Mouse (Mus musculus) forebrain, embryonic 13.5 days (tissue): ENCODE data around the gene Mydgf. TPM values are rescaled to one million over a fixed set of nuclear protein-coding genes. Genes with fewer than 3 reads are reported as not detected.

Experiments used
- ATAC-seq: fragments of 200-750 bp; cut with Nextera tagmentation; 2 replicates; pipeline ENCODE4 v1.8.0; 2017
- H3K27ac ChIP-seq: fragments of 300-500 bp; sonication (generic); 2 replicates; pipeline ENCODE4 v1.5.1; 2015; ENCODE audit warnings: inconsistent platforms, mild to moderate bottlenecking, moderate library complexity
- H3K27me3 ChIP-seq: fragments of 300-500 bp; sonication (generic); 2 replicates; pipeline ENCODE4 v1.6.1; 2015; ENCODE audit warnings: mild to moderate bottlenecking, inconsistent platforms
- H3K36me3 ChIP-seq: fragments of 300-500 bp; sonication (generic); 2 replicates; pipeline ENCODE4 v1.6.1; 2015; ENCODE audit warnings: mild to moderate bottlenecking, inconsistent platforms; ENCODE audit not compliant: poor library complexity, severe bottlenecking
- H3K4me1 ChIP-seq: fragments of 300-500 bp; sonication (generic); 2 replicates; pipeline ENCODE4 v1.6.1; 2015; ENCODE audit warnings: inconsistent platforms
- H3K4me2 ChIP-seq: fragments of 300-500 bp; sonication (generic); 2 replicates; pipeline ENCODE4 v1.6.1; 2015; ENCODE audit warnings: inconsistent platforms, mild to moderate bottlenecking, moderate library complexity
- H3K4me3 ChIP-seq: fragments of 300-500 bp; sonication (generic); 2 replicates; pipeline ENCODE4 v1.5.1; 2015; ENCODE audit warnings: mild to moderate bottlenecking, inconsistent platforms
- H3K9ac ChIP-seq: fragments of 300-500 bp; sonication (generic); 2 replicates; pipeline ENCODE4 v1.6.1; 2015; ENCODE audit warnings: mild to moderate bottlenecking, inconsistent platforms
- H3K9me3 ChIP-seq: fragments of 300-500 bp; sonication (generic); replicated peaks from 2 replicates; pipeline ENCODE4 v1.6.1; 2016; ENCODE audit warnings: inconsistent platforms
- WGBS: fragments of 180-500 bp; shearing (Covaris S2); methylation state at CpG from one replicate; pipeline ENCODE4 v1.1.7; 2015; 5-methylcytosine and 5-hydroxymethylcytosine counted together
- polyA plus RNA-seq: library from polyadenylated mRNA; unstranded; fragments of >200 nt; fragmentation: Nextera tagmentation; extraction: Ambion mirVana; gene quantifications from 2 replicates; pipeline ENCODE4 v1.2.1, GENCODE M21; 2015

Mydgf gene
- polyA plus RNA-seq, 1 experiment from 2014 or later = 56.8 TPM

DNA sequence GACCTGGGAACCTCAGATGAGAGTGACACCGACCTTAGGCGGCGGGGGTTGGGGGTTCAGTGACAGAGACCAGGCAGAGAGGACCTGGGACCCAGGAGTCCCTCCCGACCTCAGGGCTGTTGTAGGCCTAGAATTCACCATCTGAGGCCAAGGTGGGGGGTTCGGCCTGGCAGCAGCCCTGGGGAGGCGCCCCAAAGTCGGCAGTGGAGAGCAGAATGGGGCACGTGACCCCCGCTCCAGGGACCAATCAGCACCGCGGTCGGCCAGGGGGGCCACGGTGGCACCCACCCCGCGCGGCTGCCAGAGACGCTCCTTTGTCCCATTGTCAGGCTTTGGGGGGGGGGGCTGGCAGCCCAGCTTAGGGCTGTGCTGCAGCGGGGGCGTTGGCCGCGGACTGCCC lies 44.4 kb downstream of the Mydgf start:
- ATAC-seq = peak; percentile 34
- no peaks in the 10 kb centered on the region for H3K36me3 ChIP-seq
- peaks cover 77% of the 10 kb centered on the region for H3K27me3 ChIP-seq
- 7% methylated on average over 18 of the region's 21 CpGs for WGBS
- no peak overlapping the region; the same call in 1 of the 2 replicates for H3K27ac ChIP-seq
- peak overlapping the region; percentile 94 for H3K4me2 ChIP-seq
- H3K4me3 ChIP-seq = peak overlapping the region; percentile 79
- H3K9me3 ChIP-seq = no peaks in the 10 kb centered on the region
- peaks cover 49% of the 10 kb centered on the region for H3K4me1 ChIP-seq
- H3K9ac ChIP-seq = peak overlapping the region; percentile 84

DNA sequence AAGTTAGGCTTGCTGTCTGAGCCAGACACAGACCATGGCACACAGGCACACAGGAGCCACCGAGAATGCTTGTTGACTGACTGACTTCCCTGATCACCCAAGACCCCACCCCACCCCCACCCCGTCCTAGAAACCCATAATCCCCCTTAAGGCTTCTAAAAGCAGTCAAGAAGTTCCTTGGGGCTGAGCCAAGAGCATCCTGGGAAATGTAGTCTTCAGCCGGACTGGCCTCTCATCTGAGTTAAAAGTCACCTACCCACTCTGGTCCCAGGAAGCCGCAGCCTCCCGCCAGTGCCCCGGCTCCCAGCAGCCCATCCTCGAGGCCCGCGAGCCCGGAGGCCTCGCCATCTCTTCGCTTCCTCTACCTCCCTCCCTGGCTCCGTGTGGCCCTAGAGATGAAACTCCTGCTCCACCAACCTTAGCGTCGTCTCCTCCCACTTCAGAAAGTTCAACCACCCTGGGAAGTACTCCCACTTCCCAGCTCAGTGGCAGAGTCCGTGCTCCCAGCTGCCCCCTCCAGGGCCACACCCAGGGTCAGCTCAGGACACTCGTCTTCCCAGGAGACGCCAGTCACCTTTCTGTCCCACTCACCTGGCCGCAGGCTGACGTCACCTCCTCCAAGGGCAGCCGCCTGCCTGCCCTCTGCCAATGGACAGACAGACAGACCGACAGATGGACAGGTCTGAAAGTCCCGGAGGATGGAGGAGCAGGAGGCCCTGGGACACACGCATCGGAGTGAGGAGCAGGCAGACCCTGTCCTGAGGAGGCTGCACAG lies 45.7 kb downstream of the Mydgf start:
- no peak overlapping the region for H3K27ac ChIP-seq
- H3K4me3 ChIP-seq = peak overlapping the region; percentile 79
- H3K4me1 ChIP-seq = peaks cover 55% of the 10 kb centered on the region
- WGBS = 10% methylated on average over 25 of the region's 25 CpGs
- no peak for ATAC-seq
- peaks cover 70% of the 10 kb centered on the region for H3K27me3 ChIP-seq
- no peaks in the 10 kb centered on the region for H3K36me3 ChIP-seq
- no peaks in the 10 kb centered on the region for H3K9me3 ChIP-seq
- H3K4me2 ChIP-seq = peak overlapping the region; percentile 94
- H3K9ac ChIP-seq = 0 out of 2 replicates have a peak overlapping the region, but pooled peaks have one; percentile 27

DNA sequence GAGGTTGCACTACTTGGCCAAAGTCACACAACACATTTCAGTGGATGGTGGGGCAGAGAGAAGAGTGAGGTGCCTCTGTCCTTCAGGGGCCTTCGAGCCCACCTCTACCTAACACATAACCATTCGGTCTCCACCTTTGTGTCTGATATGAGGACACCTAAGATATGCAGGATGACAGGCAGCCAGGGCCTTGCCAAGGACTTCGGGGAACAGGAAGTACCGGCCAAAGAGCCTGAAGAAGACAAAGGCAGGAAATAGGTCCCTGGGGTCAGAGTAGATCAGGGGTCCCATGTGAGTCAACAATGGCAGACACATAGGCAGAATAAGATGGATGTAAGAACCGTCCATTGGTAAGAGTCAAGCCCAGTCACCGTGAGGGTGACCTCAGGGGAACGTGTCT lies 47.2 kb downstream of the Mydgf start:
- Histone ChIP-seq H3K4me3 (no peak overlapping the region), H3K36me3 (no peaks in the 10 kb centered on the region), H3K27ac (no peak overlapping the region), H3K4me2 (no peak overlapping the region), H3K9ac (no peak overlapping the region), H3K4me1 (peaks cover 43% of the 10 kb centered on the region), H3K27me3 (peaks cover 59% of the 10 kb centered on the region), H3K9me3 (no peaks in the 10 kb centered on the region)
- 87% methylated on average over 7 of the region's 7 CpGs for WGBS
- ATAC-seq = no peak

DNA sequence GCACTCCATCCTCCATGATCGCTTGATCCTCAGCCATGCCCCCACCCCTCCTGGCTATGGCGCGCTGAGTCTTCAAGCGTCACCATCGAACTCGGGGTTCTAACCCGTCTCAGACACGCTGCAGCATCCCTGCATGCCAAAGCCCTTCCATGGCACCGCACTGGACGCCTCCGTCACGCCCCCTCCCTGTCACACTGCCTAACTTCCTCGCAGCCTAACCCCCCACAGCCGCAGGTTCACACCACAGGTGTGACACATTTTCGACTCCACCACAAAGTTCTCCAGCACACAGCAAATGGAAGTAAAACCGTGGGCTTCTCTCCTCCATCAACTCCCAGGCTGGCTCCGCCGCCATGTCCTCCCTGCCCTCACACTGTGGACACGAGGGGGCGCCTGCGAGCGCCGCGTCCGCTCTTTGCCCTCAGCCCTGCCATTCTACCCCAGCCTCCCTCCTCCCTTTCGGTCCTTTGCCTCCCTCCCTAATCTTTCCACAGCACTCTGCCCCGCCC lies 49.2 kb downstream of the Mydgf start:
- H3K36me3 ChIP-seq = peaks cover 17% of the 10 kb centered on the region
- peak overlapping the region; percentile 18; the same call in 1 of the 2 replicates for H3K4me3 ChIP-seq
- H3K9ac ChIP-seq = peak overlapping the region; percentile 7; the same call in 1 of the 2 replicates
- peak; percentile 9; the same call in 1 of the 2 replicates for ATAC-seq
- H3K27me3 ChIP-seq = peaks cover 40% of the 10 kb centered on the region
- H3K27ac ChIP-seq = no peak overlapping the region
- peaks cover 31% of the 10 kb centered on the region for H3K4me1 ChIP-seq
- 2% methylated on average over 27 of the region's 27 CpGs for WGBS
- peak overlapping the region; percentile 49 for H3K4me2 ChIP-seq
- H3K9me3 ChIP-seq = no peaks in the 10 kb centered on the region

DNA sequence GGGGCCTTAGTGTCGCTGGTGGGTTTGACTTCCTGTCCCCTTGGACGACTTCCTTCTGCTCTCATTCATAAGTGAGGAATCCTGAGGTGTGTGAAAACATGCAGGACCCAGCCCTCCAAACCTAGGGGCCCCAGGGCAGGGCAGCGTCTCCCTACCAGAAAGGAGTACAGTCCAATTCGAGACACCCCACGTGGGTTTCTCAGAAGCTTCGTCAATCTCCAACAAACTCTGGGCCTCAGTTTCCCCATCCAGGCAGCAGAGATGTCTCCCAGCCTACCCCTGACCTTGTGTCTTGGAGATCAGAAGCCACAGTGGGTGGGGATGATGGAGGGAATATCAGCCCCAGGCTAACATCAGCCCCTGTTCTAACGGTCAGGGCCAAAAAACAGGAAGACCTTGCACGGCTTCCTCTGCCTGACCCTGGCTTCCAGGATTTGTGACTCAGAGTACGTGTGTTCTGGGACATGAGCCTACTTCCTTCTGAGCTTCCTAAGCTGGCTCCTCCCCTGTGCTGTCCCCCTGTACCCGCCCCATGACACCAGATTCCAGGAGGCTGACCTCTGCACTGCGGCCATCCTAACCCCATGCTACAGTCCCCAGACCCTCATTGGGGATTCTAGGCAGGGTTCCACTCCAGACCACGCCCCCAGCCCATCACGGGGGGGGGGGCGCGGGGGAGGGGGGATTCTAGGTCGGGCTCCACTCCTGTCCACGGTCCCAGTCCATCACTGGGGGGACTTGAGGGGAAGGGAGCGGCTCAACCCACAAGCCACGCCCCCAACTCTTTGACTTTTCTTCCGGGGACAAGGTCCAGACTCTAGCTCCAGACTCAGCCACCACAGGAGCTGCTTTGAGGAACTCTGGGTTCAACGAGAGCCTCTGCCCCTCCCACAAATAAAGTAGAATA lies 50.0 kb downstream of the Mydgf start:
- Histone ChIP-seq H3K27ac (no peak overlapping the region), H3K9ac (peak overlapping the region; percentile 7; the same call in 1 of the 2 replicates), H3K9me3 (no peaks in the 10 kb centered on the region), H3K4me3 (peak overlapping the region; percentile 18; the same call in 1 of the 2 replicates), H3K4me2 (peak overlapping the region; percentile 49), H3K36me3 (peaks cover 17% of the 10 kb centered on the region), H3K4me1 (peaks cover 24% of the 10 kb centered on the region), H3K27me3 (peaks cover 32% of the 10 kb centered on the region)
- ATAC-seq = 0 out of 2 replicates have a peak, but pooled peaks have one; percentile 7
- WGBS = 21% methylated on average over 21 of the region's 21 CpGs

DNA sequence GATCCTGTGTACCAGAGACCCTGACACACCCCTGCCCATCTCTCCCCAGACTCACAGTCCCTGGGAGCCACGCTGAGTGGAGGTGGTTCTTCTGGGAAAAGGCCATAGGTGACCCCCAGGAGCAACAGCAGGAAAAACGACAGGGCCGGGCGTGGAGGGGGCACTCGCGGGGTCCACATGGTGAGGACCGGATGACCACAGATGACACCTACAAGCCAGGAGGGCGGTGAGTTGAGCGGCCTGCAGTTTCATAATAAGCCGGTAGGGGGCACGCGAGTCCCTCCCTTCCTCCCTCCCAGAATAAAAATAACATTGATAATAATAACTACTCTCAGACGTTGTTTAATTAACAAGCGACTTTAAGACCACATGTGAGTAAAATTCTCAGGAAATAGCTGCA lies 51.1 kb downstream of the Mydgf start:
- H3K9ac ChIP-seq = no peak overlapping the region
- peaks cover 23% of the 10 kb centered on the region; the same call in 1 of the 2 replicates for H3K27me3 ChIP-seq
- H3K4me3 ChIP-seq = no peak overlapping the region
- 7% methylated on average over 14 of the region's 14 CpGs for WGBS
- no peak overlapping the region for H3K27ac ChIP-seq
- peaks cover 14% of the 10 kb centered on the region for H3K4me1 ChIP-seq
- peaks cover 26% of the 10 kb centered on the region for H3K36me3 ChIP-seq
- H3K9me3 ChIP-seq = no peaks in the 10 kb centered on the region
- ATAC-seq = no peak
- no peak overlapping the region for H3K4me2 ChIP-seq

DNA sequence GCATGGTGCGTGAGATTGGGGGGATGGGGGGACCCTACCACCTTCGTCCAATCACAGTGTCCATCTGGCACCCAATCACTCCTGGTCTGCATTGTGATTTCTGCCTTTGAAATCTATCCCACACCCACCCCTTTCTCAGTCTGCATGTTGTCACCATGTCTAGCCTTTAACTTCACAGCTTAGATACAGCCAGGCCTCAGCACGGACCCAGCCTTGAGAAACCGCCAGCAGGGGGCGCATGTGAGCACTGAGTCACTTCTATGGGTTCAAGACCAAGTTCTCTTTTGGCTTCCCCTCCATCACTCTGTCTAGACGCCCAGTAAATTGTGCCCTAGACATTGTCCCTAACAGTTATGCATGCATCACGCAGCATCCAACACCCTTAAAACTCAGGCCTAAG lies 51.9 kb downstream of the Mydgf start:
- no peak overlapping the region for H3K4me2 ChIP-seq
- WGBS = 39% methylated on average over 7 of the region's 7 CpGs
- H3K36me3 ChIP-seq = peaks cover 34% of the 10 kb centered on the region
- H3K4me3 ChIP-seq = no peak overlapping the region
- H3K9me3 ChIP-seq = no peaks in the 10 kb centered on the region
- no peak overlapping the region for H3K9ac ChIP-seq
- peaks cover 12% of the 10 kb centered on the region for H3K4me1 ChIP-seq
- ATAC-seq = peak; percentile 33; the same call in 1 of the 2 replicates
- H3K27ac ChIP-seq = no peak overlapping the region
- H3K27me3 ChIP-seq = peaks cover 15% of the 10 kb centered on the region

DNA sequence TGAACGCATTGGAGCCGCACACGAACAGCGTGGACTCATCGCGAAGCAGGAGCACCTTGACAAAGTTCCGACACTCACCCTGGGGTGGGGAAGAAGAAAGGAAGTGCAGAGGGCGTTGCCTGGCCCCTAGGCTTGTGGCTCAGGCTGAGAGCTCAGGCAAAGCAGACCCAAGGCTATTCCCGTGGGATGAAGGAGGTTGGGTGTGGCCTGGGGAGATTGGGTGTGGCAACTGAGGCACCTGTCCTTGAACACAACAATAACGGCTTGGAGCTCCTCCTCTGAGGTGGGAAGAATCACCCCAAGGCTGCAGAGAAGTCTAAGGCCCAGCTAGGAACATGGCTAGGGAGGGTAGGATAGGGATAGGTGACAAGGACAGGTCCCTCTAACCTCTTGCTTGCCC lies 52.6 kb downstream of the Mydgf start:
- H3K4me1 ChIP-seq = peaks cover 12% of the 10 kb centered on the region
- no peak overlapping the region for H3K4me3 ChIP-seq
- H3K4me2 ChIP-seq = no peak overlapping the region
- no peaks in the 10 kb centered on the region for H3K9me3 ChIP-seq
- WGBS = 90% methylated on average over 10 of the region's 10 CpGs
- no peak overlapping the region for H3K27ac ChIP-seq
- H3K9ac ChIP-seq = no peak overlapping the region
- ATAC-seq = no peak
- peaks cover 41% of the 10 kb centered on the region for H3K36me3 ChIP-seq
- peaks cover 17% of the 10 kb centered on the region for H3K27me3 ChIP-seq

DNA sequence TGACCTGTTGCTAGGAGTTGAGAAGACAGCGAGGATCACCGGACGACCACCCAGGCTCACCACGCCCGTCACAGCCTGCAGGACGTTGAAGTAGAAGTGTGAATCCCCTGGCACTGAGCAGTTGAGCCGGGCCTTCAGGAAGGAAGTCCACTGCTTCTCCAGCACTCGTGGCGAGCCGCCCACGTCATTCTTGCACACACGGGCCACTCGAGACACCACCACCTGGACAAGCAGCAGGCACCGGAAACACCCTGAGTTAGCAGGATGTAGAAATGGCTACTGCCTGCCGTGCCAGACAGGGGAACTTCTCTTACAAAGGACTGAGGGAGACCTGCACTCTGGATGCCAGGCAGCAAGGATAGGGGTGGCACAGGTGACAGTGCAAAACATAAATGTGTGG lies 55.5 kb downstream of the Mydgf start:
- Histone ChIP-seq H3K27me3 (peaks cover 31% of the 10 kb centered on the region), H3K9ac (no peak overlapping the region), H3K4me1 (peaks cover 8% of the 10 kb centered on the region), H3K27ac (no peak overlapping the region), H3K9me3 (0 out of 2 replicates have a peak, but pooled peaks cover 3% of the 10 kb centered on the region), H3K4me3 (no peak overlapping the region), H3K4me2 (no peak overlapping the region), H3K36me3 (peaks cover 57% of the 10 kb centered on the region)
- no peak for ATAC-seq
- 87% methylated on average over 15 of the region's 15 CpGs for WGBS

DNA sequence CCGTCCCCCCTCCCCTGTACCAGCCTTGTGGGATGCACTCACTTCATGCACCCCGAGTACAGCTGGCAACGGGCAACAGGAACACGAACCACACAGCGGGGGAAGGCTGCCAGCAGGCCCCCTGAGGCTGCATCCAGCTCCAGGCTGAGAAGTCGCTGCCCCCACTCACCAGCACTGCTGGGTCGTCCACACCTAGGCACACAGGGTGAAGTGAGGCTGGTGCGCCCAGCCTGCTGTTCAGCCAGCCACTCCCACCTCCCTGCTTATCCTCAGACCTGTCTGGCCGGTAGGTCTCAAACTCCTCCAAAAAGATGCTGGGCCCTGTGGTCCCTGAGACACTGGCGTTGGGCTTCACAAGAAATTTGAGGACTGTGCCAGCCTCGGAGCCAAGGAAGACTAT lies 57.5 kb downstream of the Mydgf start:
- Histone ChIP-seq H3K4me3 (no peak overlapping the region), H3K4me2 (no peak overlapping the region), H3K27me3 (peaks cover 52% of the 10 kb centered on the region), H3K4me1 (peaks cover 8% of the 10 kb centered on the region), H3K9ac (no peak overlapping the region), H3K9me3 (peaks cover 17% of the 10 kb centered on the region), H3K27ac (no peak overlapping the region), H3K36me3 (peaks cover 60% of the 10 kb centered on the region)
- ATAC-seq = no peak
- WGBS = 77% methylated on average over 11 of the region's 11 CpGs
